Mouse (Mus musculus) cerebellum, adult 9-11 months (tissue): ENCODE measurements around the gene Rps13.
"Not testable (repeated sequence)": the region's sequence is repeated elsewhere in the genome, so short reads cannot be mapped to it uniquely, and the experiment has no call there.

Source experiments
- DNase-seq: peaks from one replicate; pipeline ENCODE4 v3.0.0; 2022

Rps13 gene

DNA sequence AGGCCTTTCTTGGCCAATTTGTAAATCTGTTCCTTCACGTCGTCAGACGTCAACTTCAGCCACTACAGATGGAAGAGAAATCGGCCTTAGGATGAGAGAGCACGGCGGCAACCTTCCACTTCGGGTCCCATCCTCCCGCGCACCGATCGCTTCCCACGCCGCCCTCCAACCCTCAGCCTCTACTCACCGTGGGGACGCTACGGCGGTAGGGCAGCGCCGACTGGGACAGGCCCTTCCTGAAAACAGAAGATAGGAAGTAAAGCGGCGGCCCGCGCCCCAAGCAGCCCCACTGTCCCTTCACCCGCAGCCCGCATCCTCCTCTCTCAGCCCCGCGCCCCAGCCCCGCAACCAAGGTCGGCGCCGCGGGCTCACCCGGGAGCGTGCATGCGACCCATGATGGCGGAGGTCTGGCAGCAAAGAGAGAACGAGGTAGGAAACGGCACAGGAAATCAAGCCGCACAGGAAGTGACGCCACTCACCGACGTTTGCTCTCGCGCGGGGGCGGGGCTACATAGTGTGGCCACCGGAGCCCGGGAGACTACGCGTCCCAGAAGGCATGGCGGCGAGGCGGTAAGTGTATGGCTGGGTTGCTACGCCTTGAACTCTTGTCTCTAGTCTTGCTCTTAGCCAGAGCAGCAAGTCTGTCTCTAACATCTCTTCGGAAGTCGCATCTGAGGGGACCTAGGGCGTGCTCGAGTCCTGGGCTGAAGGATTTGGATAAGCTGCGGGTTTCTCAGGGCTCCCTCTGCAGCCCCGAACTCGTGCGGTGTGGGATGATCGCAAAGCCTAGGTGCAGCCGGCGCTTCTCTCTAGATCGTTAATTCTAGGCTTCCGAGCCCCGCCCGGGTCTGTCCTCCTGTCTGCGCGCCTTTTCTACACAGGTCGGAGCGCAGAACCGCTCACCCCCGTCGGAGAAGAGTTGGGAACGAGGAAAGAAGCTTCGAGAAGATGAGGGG, at the start of gene Rps13:
TSS of gene Rps13 (minus strand) at position 483 of the 956 bp plus-strand sequence.
- DNase-seq, result peak; percentile 97

DNA sequence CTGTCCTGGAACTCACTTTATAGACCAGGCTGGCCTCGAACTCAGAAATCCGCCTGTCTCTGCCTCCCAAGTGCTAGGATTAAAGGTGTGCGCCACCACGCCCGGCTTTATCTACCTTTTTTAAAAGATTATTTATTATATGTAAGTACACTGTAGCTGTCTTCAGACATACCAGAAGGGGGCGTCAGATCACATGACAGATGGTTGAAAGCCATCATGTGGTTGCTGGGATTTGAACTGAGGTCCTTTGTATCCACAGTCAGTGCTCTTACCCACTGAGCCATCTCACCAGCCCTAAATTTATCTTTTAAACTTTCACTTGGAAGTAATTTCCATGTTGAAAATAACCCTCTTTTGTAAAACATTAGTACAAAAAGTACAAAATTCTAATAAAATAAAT, 45.2 kb upstream of the Rps13 start:
- DNase-seq, result not testable (repeated sequence)

DNA sequence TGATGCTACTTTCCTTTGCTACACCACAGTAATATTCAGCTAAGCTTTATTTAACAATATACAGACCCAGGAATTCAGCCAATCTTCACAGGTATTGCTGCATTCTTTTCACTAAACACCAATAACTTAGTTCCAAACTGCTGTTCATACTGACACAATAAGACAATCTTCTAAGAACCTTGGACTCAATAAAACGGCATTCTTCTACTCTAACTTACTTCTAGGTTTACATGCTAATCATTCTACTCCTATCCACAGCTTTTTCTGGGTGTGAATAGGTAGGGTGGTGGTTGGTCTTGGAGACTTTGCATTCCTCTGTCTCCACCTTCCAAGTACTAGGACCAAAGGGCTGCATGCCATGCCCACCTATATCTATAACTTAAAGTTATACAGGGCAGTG, 40.3 kb upstream of the Rps13 start:
- DNase-seq, result no peak

DNA sequence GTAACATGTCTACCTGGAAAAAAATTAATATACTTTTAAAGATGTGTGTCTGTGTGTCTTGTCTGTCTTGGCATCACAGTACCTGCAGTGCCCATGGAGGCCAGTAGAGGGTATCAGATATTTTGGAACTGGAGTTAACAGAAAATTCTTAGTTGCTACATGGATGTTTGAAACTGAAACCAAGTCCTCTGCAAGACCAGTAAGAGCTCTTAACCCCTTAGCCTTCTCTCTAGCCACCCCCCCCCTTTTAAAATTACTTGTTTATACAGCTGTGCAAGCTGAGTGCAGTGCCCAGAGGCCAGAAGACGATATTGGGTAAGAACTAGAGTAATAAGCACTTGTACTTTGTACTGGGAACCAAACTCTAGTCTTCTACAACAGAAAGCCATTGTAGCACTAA, 2.2 kb upstream of the Rps13 start:
- DNase-seq, result peak; percentile 40

DNA sequence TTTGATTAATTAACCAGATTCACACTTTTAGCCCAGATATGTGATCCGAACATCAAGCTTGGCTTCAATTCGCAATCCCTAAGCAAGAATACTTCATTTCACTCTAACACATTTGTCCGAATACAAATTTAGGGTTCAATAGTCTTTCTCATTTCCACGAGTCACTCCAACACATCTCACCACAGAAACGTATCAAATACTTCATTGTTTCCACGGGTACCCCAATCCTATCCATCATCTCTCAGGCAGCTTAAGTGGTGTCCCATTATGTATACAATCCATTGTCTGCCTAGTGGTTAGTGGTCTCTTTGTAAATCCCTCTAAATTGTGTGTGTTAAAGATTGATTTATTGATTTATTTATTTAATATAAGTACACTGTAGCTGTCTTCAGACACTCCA, 1.1 kb upstream of the Rps13 start:
- peak; percentile 8 for DNase-seq

DNA sequence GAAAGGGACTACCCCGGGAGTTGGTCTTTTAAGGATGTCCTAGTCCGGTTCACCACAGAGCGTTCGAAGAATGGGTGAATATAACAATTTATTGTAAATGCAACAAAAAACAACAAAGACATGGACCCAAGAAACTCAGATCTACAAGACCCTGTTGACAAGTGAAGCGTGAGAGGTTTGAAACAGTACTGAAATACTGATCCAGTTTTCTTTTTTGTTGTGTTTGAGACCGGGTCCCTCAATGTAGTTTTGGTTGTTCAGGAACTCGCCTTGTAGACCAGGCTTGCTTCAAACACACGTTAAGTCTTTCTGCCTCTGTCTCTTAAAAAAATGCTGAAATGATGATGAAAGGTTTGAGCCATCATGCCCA, 659 bp upstream of the Rps13 start:
- DNase-seq, result no peak

DNA sequence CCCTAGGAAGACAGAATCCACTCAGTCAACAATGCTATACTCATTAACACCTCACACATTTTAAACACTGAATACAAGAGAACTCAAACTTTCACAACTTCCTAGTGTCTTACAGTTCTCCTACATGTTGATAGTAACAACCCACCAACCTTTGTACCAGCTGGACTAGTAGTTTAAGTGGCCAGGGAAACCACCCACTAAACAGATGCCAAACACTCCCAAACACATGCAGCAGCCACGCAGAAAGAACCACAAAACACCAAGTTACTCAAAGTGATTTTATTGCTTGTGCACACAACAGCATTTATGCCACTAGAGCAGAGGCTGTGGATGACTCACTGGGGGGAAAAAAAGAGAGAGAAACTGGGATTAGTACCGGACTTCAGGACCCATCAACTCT, 2.7 kb downstream of the Rps13 start:
- DNase-seq, result no peak

DNA sequence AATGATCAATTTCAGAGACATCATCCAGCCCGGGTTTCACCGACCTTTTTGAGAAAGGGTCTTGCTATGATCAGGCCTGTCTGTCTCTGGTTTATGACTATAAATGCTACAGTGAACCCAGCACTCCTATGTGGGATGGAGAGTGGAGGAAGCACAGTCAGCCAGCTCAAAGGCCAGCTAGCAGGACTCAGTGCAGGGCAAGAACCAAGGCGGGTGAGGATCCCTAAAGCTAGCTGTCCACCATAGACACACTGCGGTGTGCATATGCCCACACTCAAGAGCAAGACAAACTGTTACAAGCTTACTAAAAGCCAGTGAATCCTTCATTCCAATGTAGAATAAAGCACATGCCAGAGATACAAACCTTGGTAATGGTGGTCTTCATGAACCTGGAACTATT, 4.1 kb downstream of the Rps13 start:
- DNase-seq, result no peak

DNA sequence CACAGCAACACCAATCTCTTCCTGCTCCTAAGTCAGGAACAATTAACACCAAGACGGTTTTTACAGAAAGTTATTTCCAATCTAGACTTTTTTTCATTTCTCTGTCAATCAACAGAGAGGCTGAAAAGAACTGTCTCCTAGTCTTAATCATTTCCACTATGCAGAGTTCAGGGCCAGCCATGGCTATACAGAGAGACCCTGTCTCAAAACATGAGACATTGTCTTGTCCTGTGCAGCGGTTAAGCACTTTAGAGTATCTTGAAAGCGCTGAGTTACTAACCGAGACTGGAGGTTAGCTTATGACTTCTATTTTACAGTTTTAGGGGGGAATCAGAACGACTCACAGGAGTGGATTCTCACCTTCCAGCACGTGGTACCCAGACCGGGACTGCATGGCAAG, 5.2 kb downstream of the Rps13 start:
- DNase-seq, result no peak

DNA sequence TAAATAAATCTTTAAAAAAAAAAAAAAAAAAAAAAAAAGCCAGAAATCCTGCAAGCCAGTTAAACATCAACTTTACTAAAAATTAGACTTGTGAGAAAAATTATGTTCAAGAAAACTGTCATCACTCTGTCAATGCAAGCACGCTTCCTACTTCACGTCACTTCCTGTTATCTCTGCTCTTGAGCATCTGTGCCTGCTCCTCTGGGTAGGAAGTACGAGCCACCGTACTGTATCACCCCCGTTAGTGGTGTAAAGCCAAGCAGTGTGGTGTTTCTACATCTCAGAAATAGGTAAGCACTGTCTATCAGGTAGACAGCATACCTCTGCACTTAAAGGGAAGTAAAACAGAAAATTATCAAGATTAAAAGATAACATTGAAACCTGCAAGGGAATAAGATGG, 6.1 kb downstream of the Rps13 start:
- no peak for DNase-seq

DNA sequence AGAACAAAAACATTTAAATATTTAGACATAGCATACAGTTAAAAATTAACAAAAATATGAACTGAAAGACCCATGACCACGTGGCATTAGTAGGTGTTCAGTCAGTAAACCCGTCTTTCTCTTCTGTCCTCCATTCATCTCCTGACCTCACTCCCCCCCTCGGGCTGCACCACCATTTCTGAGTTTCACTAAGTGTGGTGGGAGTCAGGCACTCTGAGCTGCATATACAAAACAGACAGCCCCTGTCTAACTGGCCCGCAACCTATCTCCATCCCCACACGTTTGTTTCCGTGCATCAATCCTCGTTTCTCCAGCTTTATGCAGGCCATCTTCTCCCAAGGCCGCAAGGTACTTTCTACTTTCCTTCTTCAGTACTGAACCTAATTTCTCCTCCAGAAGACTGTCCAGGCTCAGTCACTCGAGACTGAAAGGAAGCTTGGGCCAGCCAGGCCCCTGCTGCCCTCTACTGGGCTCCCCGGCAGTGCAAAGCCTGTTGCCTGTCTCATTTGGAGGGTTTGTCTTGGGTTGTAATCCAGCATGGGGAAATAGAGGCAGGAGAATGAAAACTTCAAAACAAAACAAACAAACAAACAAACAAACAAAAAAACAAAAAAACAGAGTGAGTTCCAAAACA, 10.5 kb downstream of the Rps13 start:
- peak; percentile 22 for DNase-seq

DNA sequence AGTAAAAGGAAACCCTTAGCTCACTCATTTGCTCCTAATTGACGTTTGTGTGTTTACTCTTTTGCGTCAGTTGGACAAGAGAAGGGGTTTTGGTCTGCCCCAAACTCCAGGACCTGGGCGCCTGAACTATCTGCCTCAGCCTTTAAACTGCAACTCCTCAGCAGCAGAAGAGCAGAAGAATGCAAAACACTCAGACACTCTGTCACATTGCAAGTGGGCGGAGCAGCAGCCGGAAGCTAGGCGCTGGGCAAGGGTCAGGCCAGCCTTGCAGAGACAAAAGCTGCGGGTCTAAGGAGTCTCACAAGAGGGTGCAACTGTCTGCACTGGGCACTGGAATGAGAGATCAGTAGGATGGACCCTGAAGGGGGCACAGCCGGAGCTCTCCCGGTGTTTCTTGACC, 24.5 kb downstream of the Rps13 start:
- no peak for DNase-seq

DNA sequence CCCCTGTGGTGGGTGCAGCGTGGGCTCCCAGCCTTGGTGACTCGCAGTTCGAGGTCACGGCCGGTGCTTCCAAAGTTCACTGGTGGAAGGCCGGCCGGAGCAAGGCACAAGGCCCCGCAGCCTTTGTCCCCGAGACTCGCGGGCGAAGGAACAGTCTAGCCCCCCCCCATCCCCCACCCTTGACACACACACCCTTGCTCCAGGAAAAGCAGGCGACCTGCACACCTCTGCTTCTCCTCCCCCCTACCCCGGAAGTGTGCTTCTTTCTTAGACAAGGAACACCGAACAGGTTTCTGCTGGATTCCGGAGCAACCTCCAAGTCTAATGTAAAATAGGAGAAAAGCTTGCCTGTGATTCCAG, 25.4 kb downstream of the Rps13 start:
- DNase-seq, result no peak

DNA sequence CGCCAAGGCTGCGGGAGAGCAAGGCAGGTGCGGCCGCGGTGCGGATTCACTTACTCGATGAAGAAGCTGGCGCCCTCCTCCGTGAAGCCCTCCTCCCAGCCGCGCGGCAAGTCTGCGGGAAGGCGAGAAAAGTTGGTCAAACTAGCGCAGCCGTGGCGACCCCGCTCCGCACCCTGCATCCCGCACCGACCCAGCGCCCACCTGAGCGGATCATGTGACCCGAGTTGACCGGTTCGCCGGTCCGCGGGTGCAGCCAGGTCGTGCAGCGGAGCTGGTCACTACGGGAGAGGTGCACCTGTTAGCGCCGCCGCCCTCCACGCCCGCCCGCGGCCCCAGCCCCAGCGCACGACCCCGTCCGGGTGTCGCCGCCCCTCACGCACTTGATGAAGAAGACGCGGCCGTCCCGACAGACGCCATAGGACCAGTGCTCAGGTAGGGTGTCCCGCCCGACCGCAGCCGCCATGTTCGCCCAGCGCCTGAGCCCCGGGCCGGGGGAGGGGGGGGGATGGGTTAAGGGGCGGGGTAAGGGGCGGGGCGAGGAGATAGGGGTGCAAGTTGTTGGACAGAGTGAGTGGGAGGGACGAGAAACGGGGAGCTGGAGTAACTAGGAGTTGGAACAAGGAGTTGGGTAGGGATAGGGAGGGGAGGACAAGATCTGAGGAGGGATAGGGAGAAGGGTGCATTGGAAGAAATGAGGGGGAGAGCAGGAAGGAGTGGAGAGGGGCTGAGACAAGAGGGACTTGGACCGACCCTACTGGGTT, 25.9 kb downstream of the Rps13 start, which contains the start of gene Plekha7:
TSS of gene Plekha7 (minus strand) at position 506 of the 761 bp plus-strand sequence.
- peak; percentile 34 for DNase-seq

DNA sequence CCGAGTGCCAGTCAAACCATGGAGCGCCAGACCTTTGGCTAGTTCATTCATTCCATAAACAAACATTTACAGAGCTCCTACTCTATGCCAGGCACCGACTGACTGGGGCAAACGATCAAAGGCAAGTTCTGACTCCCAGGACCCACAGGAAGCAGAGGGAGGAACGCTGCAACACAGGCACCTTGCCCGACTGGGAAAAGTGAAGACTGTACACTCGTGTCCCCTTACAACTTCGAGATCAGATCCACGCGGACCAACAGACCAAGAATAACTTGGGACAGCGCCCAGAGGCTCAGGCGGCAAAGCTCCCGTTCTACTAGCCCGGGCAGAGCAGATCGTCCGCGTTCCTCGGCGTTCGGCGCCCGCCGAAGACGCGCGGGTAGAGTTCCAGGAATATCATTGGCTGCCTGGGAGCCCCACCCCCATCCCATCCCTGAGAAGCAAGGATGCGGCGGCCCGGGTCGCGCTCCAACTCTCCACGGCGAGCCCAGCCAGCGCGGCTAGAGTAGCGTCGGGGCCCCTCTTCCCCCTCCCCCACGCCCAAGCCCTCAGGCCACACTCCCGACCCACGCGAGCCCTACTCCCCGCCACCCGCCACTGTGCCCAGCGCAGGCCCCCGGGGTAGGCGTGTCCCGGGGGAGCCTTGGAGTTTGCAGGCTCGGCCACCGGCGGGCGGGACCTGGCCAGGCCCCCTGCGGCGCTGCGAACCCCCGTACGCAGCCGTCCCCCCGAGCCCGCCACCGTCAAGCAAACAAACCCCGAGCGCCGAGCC, 26.7 kb downstream of the Rps13 start:
- peak; percentile 50 for DNase-seq

DNA sequence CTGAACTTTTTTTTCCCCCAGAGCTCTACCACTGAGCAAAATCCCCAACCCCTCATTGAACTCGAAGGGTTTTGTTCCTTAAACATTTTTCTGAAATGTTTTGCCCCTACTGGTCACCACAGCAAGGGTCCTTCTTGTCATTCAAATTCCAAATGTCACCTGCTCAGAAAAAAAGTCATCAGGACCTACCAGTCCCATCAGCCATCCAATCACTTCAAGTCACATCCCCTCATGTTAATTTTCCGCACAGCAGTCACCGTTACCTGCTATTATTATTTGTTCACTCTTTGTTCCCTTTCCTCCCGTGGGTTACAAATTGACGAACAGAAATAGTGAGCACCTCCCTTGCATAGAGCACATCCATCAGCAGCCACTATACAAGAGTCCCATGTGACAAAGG, 27.4 kb downstream of the Rps13 start:
- DNase-seq, result no peak

DNA sequence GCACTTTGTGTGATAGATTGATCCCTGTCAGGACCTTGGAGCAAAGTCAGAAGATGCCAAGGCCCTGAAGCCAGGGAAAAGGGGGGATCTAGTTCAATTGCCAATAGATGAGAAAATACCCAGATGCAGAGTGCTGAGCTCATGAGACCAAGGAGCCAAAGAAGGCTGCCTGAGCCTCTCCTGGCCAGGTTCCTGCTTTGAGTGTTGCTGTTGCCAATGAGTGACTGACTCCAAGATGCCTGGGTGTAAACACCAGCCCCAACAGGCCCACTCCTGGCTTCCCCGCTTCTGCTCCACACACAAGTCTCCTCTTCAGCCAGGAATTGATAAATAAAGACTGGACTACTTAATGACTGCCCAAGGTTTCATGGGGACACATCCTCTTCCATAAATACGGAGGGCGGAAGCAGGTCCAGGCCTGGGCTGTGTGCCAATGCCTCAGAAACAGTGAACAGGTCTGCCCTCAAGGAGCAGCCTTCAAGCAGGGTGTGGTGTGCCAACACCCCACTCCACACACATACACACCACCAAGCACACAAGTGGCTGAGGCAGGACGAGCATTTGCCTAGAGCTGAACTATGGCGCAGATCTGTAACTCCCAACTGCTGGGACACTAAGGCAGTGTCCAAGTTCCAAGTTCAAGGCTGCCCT, 32.2 kb downstream of the Rps13 start:
- no peak for DNase-seq

DNA sequence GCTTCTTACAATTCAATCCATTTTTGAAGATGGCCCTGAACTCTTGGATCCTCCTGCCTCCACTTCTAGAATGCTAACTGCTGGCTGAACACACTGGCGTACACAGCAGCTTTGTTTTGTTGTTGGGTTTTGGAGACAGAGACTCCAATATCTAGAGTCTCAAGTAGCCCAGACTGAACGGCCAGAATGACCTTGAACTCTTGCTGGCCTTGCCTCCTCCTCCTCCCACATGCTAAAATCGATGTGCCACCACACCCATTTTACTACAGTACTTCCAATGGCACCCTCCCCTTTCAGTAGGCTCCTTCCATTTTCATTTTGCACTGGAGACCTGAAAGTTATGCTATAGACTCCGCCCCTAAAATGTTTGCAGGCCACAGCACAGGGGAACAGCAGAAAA, 32.9 kb downstream of the Rps13 start:
- no peak for DNase-seq

DNA sequence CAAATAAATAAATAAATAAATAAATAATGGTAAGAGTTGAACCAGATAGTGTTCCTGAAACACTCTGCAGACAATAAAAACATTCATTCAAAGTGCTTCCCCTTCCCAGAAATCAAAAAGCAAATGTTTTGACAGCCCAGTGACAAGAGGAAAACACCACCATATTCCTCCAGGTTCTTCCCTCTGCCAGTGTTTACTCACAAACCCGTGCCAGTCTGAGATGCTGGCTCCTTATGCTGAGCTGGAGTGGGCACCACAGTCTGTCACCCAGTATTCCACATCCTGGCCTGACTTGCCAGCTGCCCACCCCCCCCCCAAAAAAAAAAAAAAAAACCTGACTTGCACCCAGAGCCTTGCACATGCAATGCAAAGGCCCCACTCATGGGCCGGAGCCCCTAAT, 35.1 kb downstream of the Rps13 start:
- no peak for DNase-seq

DNA sequence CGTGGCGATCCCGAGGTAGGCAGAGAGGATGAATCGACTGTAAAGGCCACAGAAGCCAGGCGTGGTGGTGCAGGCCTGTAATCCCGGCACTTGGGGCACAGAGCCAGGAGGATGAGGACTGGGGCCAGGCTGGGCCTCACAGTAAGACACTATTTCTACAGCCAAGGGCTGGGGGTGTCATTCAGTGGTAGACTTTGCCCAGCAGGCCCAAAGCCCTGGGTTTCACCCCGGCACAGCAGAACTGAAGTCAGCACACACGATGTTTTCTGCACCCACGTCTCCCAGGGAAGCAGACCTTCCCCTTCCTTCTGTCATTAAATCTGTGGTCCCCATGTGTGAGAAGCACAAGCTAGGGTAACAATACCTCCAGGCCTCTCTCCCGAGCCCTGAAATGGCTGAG, 35.6 kb downstream of the Rps13 start:
- no peak for DNase-seq

DNA sequence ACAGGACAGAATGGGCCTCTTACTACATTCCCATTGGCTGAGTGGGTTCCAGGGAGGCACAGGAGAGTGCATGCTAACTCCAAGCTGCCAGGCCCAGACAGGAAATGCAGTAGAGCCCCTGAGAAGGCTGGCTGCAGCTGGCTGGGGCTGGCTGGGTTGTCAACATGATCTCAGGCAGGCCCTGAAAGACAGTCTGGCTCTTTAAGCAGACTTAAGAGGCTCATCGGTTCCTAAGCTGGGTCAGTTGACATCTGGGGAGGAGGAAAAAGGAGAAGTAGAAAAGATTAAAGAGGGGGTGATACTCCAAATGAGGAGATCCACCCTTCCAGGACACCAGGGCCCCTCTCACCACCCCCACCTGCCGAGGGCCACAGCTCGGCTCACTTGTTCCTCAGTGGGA, 39.0 kb downstream of the Rps13 start:
- DNase-seq, result no peak

DNA sequence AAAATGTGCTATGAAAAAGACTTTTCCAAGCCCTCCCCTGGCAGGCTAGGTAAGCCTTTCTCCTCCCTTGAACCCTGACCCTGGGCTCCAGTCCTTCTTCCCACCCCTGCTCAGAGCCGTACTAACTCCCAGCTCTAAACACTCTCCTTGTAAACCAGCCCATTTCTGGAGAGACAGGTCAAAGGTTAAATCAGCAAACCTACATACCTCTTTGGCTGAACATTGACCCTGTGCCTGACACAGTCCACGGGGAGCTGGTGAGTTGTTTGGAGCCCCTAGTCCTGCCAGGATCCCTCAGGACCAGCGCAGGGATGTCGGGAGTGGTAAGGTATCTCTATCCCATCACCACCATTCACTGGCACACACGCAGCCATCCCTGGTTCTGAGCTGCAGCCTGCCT, 41.6 kb downstream of the Rps13 start:
- DNase-seq, result no peak
